Mouse (Mus musculus): ENCODE measurements at regions not wholly inside any gene's neighbourhood (a gene's known extent, or its start where the extent isn't known, plus 50 kb on each side); places are given as distances from the start of the nearest gene placed in this dataset.

GRCm38 (mm10) chr10:70819951-70820350, 164.2 kb upstream of the Phyhipl start:
- DNase-seq (ENCODE audit: low spot score in 2 of 2) = peak in 1 of 2 experiments; percentile 1

GRCm38 (mm10) chr10:70814354-70815131, 158.8 kb upstream of the Phyhipl start:
- DNase-seq (ENCODE audit: low spot score in 2 of 2) = peak; percentile 28 to 53

GRCm38 (mm10) chr10:70809411-70809810, 153.6 kb upstream of the Phyhipl start:
- no peak for DNase-seq (ENCODE audit: low spot score in 2 of 2)

GRCm38 (mm10) chr10:70806786-70807385, 151.1 kb upstream of the Phyhipl start:
- DNase-seq (ENCODE audit: low spot score in 2 of 2) = peak; percentile 26 to 35

GRCm38 (mm10) chr10:70800736-70801306, 145.1 kb upstream of the Phyhipl start:
- no peak for DNase-seq (ENCODE audit: low spot score in 2 of 2)

- DNase-seq (ENCODE audit: low spot score in 2 of 2) = peak in 1 of 2 experiments; percentile 14
Observed at GRCm38 (mm10) chr10:70799906-70800305, 144.1 kb upstream of the Phyhipl start.

- DNase-seq (ENCODE audit: low spot score in 2 of 2) = no peak
Observed at GRCm38 (mm10) chr10:70799191-70799742, 143.5 kb upstream of the Phyhipl start.

GRCm38 (mm10) chr10:70788814-70789452, 133.2 kb upstream of the Phyhipl start:
- DNase-seq (ENCODE audit: low spot score in 2 of 2) = peak in 1 of 2 experiments; percentile 32

- no peak for DNase-seq (ENCODE audit: low spot score in 2 of 2)
Observed at GRCm38 (mm10) chr10:70781036-70781435, 125.3 kb upstream of the Phyhipl start.

GRCm38 (mm10) chr10:70778596-70778995, 122.8 kb upstream of the Phyhipl start:
- no peak for DNase-seq (ENCODE audit: low spot score in 2 of 2)

GRCm38 (mm10) chr10:70774571-70774970, 118.8 kb upstream of the Phyhipl start:
- no peak for DNase-seq (ENCODE audit: low spot score in 2 of 2)

GRCm38 (mm10) chr10:70774159-70774558, 118.4 kb upstream of the Phyhipl start:
- no peak for DNase-seq (ENCODE audit: low spot score in 2 of 2)

GRCm38 (mm10) chr10:70767461-70767860, 111.7 kb upstream of the Phyhipl start:
- DNase-seq (ENCODE audit: low spot score in 2 of 2) = no peak

- DNase-seq (ENCODE audit: low spot score in 2 of 2) = no peak
Observed at GRCm38 (mm10) chr10:70766869-70767268, 111.1 kb upstream of the Phyhipl start.

- DNase-seq (ENCODE audit: low spot score in 2 of 2) = no peak
Observed at GRCm38 (mm10) chr10:70766450-70766849, 110.7 kb upstream of the Phyhipl start.

- DNase-seq (ENCODE audit: low spot score in 2 of 2) = no peak
Observed at GRCm38 (mm10) chr10:70763206-70763605, 107.4 kb upstream of the Phyhipl start.

- peak in 1 of 2 experiments; percentile 30 for DNase-seq (ENCODE audit: low spot score in 2 of 2)
Observed at GRCm38 (mm10) chr10:70759686-70760085, 103.9 kb upstream of the Phyhipl start.

- DNase-seq (ENCODE audit: low spot score in 2 of 2) = no peak
Observed at GRCm38 (mm10) chr10:70751771-70752170, 96.0 kb upstream of the Phyhipl start.

GRCm38 (mm10) chr10:70750356-70751145, 94.8 kb upstream of the Phyhipl start:
- DNase-seq (ENCODE audit: low spot score in 2 of 2) = peak in 1 of 2 experiments; percentile 38

GRCm38 (mm10) chr10:70746612-70747011, 90.8 kb upstream of the Phyhipl start:
- DNase-seq (ENCODE audit: low spot score in 2 of 2) = no peak

GRCm38 (mm10) chr10:70741909-70742308, 86.1 kb upstream of the Phyhipl start:
- no peak for DNase-seq (ENCODE audit: low spot score in 2 of 2)

Data from layer of hippocampus, postnatal 10 days (tissue).